Mouse (Mus musculus) ES-Bruce4 (cell line): ENCODE measurements around the gene Adss. TPM values are rescaled to one million over a fixed set of nuclear protein-coding genes. Genes with fewer than 3 reads are reported as not detected.

ENCODE experiments used
- H3K27ac ChIP-seq: 2 replicates; pipeline ENCODE4 v1.5.1; 2012; ENCODE audit warnings: low read length, inconsistent platforms; ENCODE audit not compliant: insufficient read depth
- H3K27me3 ChIP-seq: 2 replicates; pipeline ENCODE4 v1.6.1; 2012; ENCODE audit warnings: mild to moderate bottlenecking, low read length, inconsistent platforms; ENCODE audit not compliant: control insufficient read depth, poor library complexity, insufficient read depth, severe bottlenecking
- H3K36me3 ChIP-seq: 2 replicates; pipeline ENCODE4 v1.6.1; 2012; ENCODE audit warnings: inconsistent platforms, mild to moderate bottlenecking, low read length, moderate library complexity; ENCODE audit not compliant: control insufficient read depth, poor library complexity, insufficient read depth, severe bottlenecking
- H3K4me1 ChIP-seq: one replicate; pipeline ENCODE4 v1.8.1; 2011; ENCODE audit warnings: low read length; ENCODE audit not compliant: control insufficient read depth, insufficient read depth
- H3K4me3 ChIP-seq: 2 replicates; pipeline ENCODE4 v1.5.1; 2011; ENCODE audit warnings: low read depth, mild to moderate bottlenecking, low read length
- H3K9ac ChIP-seq: 2 replicates; pipeline ENCODE4 v1.6.1; 2012; ENCODE audit warnings: low read depth, mild to moderate bottlenecking, inconsistent platforms; ENCODE audit not compliant: poor library complexity, severe bottlenecking
- H3K9me3 ChIP-seq: replicated peaks from 2 replicates; pipeline ENCODE4 v1.6.1; 2012; ENCODE audit warnings: mild to moderate bottlenecking, low read length, inconsistent platforms; ENCODE audit not compliant: control insufficient read depth, poor library complexity, insufficient read depth, severe bottlenecking
- CTCF ChIP-seq: IDR thresholded peaks from one replicate; pipeline ENCODE4 v1.8.1; 2011; ENCODE audit warnings: low read depth, low read length
- EP300 ChIP-seq: IDR thresholded peaks from 2 replicates; pipeline ENCODE4 v1.6.1; 2011; ENCODE audit warnings: low read depth, low read length; ENCODE audit not compliant: insufficient read depth
- POLR2A ChIP-seq: IDR thresholded peaks from one replicate; pipeline ENCODE4 v1.8.1; 2011; ENCODE audit warnings: low read length; ENCODE audit not compliant: insufficient read depth
- polyA plus RNA-seq: library from polyadenylated mRNA; stranded (reverse); fragments of >200 nt; gene quantifications from 2 replicates; pipeline ENCODE4 v1.2.4, GENCODE M21; 2011; ENCODE audit warnings: low read depth; ENCODE audit not compliant: missing spikeins, insufficient read depth, insufficient read length

Gene Adss
- polyA plus RNA-seq, 1 experiment, result 166 TPM

GRCm38 (mm10) chr1:177795421-177796192 is 704 bp downstream of the Adss start:
- Histone ChIP-seq H3K9ac (peak overlapping the region; percentile 82), H3K9me3 (0 out of 2 replicates have a peak, but pooled peaks cover 2% of the 10 kb centered on the region), H3K27ac (peak overlapping the region; percentile 72), H3K4me1 (no peaks in the 10 kb centered on the region), H3K36me3 (peaks cover 4% of the 10 kb centered on the region; the same call in 1 of the 2 replicates), H3K27me3 (no peaks in the 10 kb centered on the region), H3K4me3 (peak overlapping the region; percentile 86)
- no peak for TF ChIP-seq CTCF
- no peak for TF ChIP-seq EP300
- no peak for TF ChIP-seq POLR2A

- peak overlapping the region; percentile 61 for H3K4me3 ChIP-seq
- peaks cover 4% of the 10 kb centered on the region; the same call in 1 of the 2 replicates for H3K36me3 ChIP-seq
- no peaks in the 10 kb centered on the region for H3K27me3 ChIP-seq
- H3K27ac ChIP-seq, result peak overlapping the region; percentile 72
- TF ChIP-seq CTCF, result no peak
- no peak for TF ChIP-seq EP300
- no peak for TF ChIP-seq POLR2A
- peaks cover 5% of the 10 kb centered on the region; the same call in 1 of the 2 replicates for H3K9me3 ChIP-seq
- no peaks in the 10 kb centered on the region for H3K4me1 ChIP-seq
- H3K9ac ChIP-seq, result peak overlapping the region; percentile 82
Observed at GRCm38 (mm10) chr1:177794866-177795265, 1.4 kb downstream of the Adss start.

- Histone ChIP-seq H3K4me3 (no peak overlapping the region), H3K36me3 (peaks cover 6% of the 10 kb centered on the region; the same call in 1 of the 2 replicates), H3K9ac (no peak overlapping the region), H3K27ac (no peak overlapping the region), H3K4me1 (peaks cover under 1% of the 10 kb centered on the region), H3K9me3 (peaks cover 11% of the 10 kb centered on the region), H3K27me3 (no peaks in the 10 kb centered on the region)
- TF ChIP-seq EP300 (no peak), POLR2A (no peak), CTCF (no peak)
Observed at GRCm38 (mm10) chr1:177792835-177793234, 3.5 kb downstream of the Adss start.

- no peak overlapping the region for H3K9ac ChIP-seq
- H3K4me1 ChIP-seq, result no peaks in the 10 kb centered on the region
- TF ChIP-seq EP300 (no peak), CTCF (no peak), POLR2A (no peak)
- H3K36me3 ChIP-seq, result peaks cover 50% of the 10 kb centered on the region
- H3K27me3 ChIP-seq, result no peaks in the 10 kb centered on the region
- no peak overlapping the region for H3K4me3 ChIP-seq
- no peaks in the 10 kb centered on the region for H3K9me3 ChIP-seq
- H3K27ac ChIP-seq, result no peak overlapping the region
Observed at GRCm38 (mm10) chr1:177777397-177777796, 18.9 kb downstream of the Adss start.

GRCm38 (mm10) chr1:177768931-177769330 is 27.4 kb downstream of the Adss start:
- Histone ChIP-seq H3K9ac (no peak overlapping the region), H3K36me3 (peaks cover 69% of the 10 kb centered on the region), H3K4me3 (no peak overlapping the region), H3K4me1 (no peaks in the 10 kb centered on the region), H3K9me3 (no peaks in the 10 kb centered on the region), H3K27me3 (no peaks in the 10 kb centered on the region), H3K27ac (no peak overlapping the region)
- no peak for TF ChIP-seq EP300
- TF ChIP-seq POLR2A, result no peak
- TF ChIP-seq CTCF, result no peak

GRCm38 (mm10) chr1:177757249-177757648 is 39.1 kb downstream of the Adss start:
- Histone ChIP-seq H3K27me3 (no peaks in the 10 kb centered on the region), H3K9ac (no peak overlapping the region), H3K36me3 (peaks cover 2% of the 10 kb centered on the region; the same call in 1 of the 2 replicates), H3K27ac (no peak overlapping the region), H3K9me3 (peaks cover under 1% of the 10 kb centered on the region; the same call in 1 of the 2 replicates), H3K4me3 (no peak overlapping the region), H3K4me1 (no peaks in the 10 kb centered on the region)
- TF ChIP-seq POLR2A (no peak), EP300 (no peak), CTCF (no peak)
